Mouse (Mus musculus) heart, postnatal 36 days (tissue): ENCODE measurements around the gene Rnf222. TPM values are rescaled to one million over a fixed set of nuclear protein-coding genes. Genes with fewer than 3 reads are reported as not detected.
A peak's percentile ranks its signal among the peaks of the same experiment; 100 is the strongest.

ENCODE experiments used
- DNase-seq, 2 experiments: peaks; one replicate each; pipeline ENCODE4 v3.0.0; 2021 to 2022
- intact Hi-C: fragments of 180-260 bp; cut with DNase I; formaldehyde crosslinking; loops from one replicate; pipeline ENCODE4 v1.15.1; 2025
- total RNA-seq, 2 experiments: library from RNA; stranded (reverse); gene quantifications; 2 replicates each; pipeline ENCODE4 v1.2.3; 2021

Gene Rnf222
- total RNA-seq, 2 experiments from 2014 or later = not detected

- intact Hi-C loops = no loop called here
Measured at GRCm38 (mm10) chr11:68886091-68886490, 2.3 kb upstream of the Rnf222 start.

GRCm38 (mm10) chr11:68888653-68889052, 300 bp downstream of the Rnf222 start:
- no peak for DNase-seq
- intact Hi-C loops = no loop called here

More at GRCm38 (mm10) chr11:68886091-68886490, 2.3 kb upstream of the Rnf222 start:
- DNase-seq = no peak

- intact Hi-C loops = no loop called here
- DNase-seq = no peak
Measured at GRCm38 (mm10) chr11:68890625-68891024, 2.3 kb downstream of the Rnf222 start.

GRCm38 (mm10) chr11:68891823-68892222, 3.5 kb downstream of the Rnf222 start:
- no peak for DNase-seq
- intact Hi-C loops = no loop called here

- intact Hi-C loops = no loop called here
- DNase-seq = no peak
Measured at GRCm38 (mm10) chr11:68892233-68892832, 4.0 kb downstream of the Rnf222 start.

- intact Hi-C loops = no loop called here
- no peak for DNase-seq
Measured at GRCm38 (mm10) chr11:68893911-68894464, 5.6 kb downstream of the Rnf222 start.

- DNase-seq = no peak
- intact Hi-C loops = no loop called here
Measured at GRCm38 (mm10) chr11:68896247-68896646, 7.9 kb downstream of the Rnf222 start.

- no peak for DNase-seq
- intact Hi-C loops = no loop called here
Measured at GRCm38 (mm10) chr11:68897120-68897519, 8.8 kb downstream of the Rnf222 start.

- intact Hi-C loops = no loop called here
Measured at GRCm38 (mm10) chr11:68897838-68898237, 9.5 kb downstream of the Rnf222 start.

GRCm38 (mm10) chr11:68898790-68899189, 10.4 kb downstream of the Rnf222 start:
- intact Hi-C loops = no loop called here
- DNase-seq = no peak

More at GRCm38 (mm10) chr11:68897838-68898237, 9.5 kb downstream of the Rnf222 start:
- DNase-seq = no peak

- intact Hi-C loops = loop anchor here (5.0 kb wide), 1 partner anchor 227 kb away; the partner anchor contains the start of gene Aloxe3
- DNase-seq = no peak
Measured at GRCm38 (mm10) chr11:68899815-68900214, 11.5 kb downstream of the Rnf222 start.

GRCm38 (mm10) chr11:68900519-68901350, 12.4 kb downstream of the Rnf222 start:
- intact Hi-C loops = loop anchor here (5.0 kb wide), 1 partner anchor 227 kb away; the partner anchor contains the start of gene Aloxe3
- no peak for DNase-seq

- peak; percentile 98 to 99 for DNase-seq
Measured at GRCm38 (mm10) chr11:68901351-68902046, 13.1 kb downstream of the Rnf222 start, which contains the start of gene Rpl26. Rpl26 (plus strand) TSS chr11:68901583.

GRCm38 (mm10) chr11:68902047-68902364, 13.7 kb downstream of the Rnf222 start:
- DNase-seq = no peak
- intact Hi-C loops = loop anchor here (5.0 kb wide), 1 partner anchor 225 kb away; the partner anchor contains the start of gene Aloxe3

More at GRCm38 (mm10) chr11:68901351-68902046, 13.1 kb downstream of the Rnf222 start, which contains the start of gene Rpl26:
- intact Hi-C loops = loop anchor here (5.0 kb wide), 1 partner anchor 226 kb away; the partner anchor contains the start of gene Aloxe3

GRCm38 (mm10) chr11:68902367-68902766, 14.0 kb downstream of the Rnf222 start:
- intact Hi-C loops = loop anchor here (5.0 kb wide), 1 partner anchor 225 kb away; the partner anchor contains the start of gene Aloxe3
- DNase-seq = no peak

GRCm38 (mm10) chr11:68902823-68903222, 14.5 kb downstream of the Rnf222 start:
- DNase-seq = no peak
- intact Hi-C loops = loop anchor here (5.0 kb wide), 1 partner anchor 224 kb away; the partner anchor contains the start of gene Aloxe3

GRCm38 (mm10) chr11:68903775-68904174, 15.4 kb downstream of the Rnf222 start:
- intact Hi-C loops = loop anchor here (1.0 to 5.0 kb wide), 3 partner anchors 79 to 224 kb away; partner anchors contain the start of gene Aloxe3
- DNase-seq = no peak

- intact Hi-C loops = loop anchor here (1.0 to 5.0 kb wide), 3 partner anchors 78 to 223 kb away; partner anchors contain the start of gene Aloxe3
- DNase-seq = peak; percentile 79 to 82
Measured at GRCm38 (mm10) chr11:68904375-68905137, 16.2 kb downstream of the Rnf222 start.

GRCm38 (mm10) chr11:68905138-68905531, 16.8 kb downstream of the Rnf222 start:
- no peak for DNase-seq
- intact Hi-C loops = no loop called here
